8 mouse cellular contexts compared by ENCODE assay signal in genomic region chr2:169360272-169360671, GRCm38 (mm10).
DNase-seq lines count a peak whose midpoint lies in the region; ATAC-seq and TF ChIP-seq lines count a peak whose summit lies in the region.

No protein-coding gene starts in this region.

- TF ChIP-seq CTCF in midbrain, postnatal 0 days (IDR thresholded peaks at IDR 0.05) = peak; percentile 75

- peak; percentile 30 to 57 for DNase-seq in layer of hippocampus, postnatal 10 days (ENCODE audit: low spot score in 2 of 2)
- no peak for DNase-seq in layer of hippocampus, adult 9-10 months (ENCODE audit: low spot score)
- peak; percentile 76 for DNase-seq in embryonic facial prominence, embryonic 14.5 days (ENCODE audit: low spot score)
- DNase-seq in hindbrain, embryonic 14.5 days (ENCODE audit: low spot score) = peak; percentile 48
- DNase-seq in midbrain, postnatal 0 days (ENCODE audit: low spot score) = peak; percentile 74
- DNase-seq in testis, postnatal 14 days (ENCODE audit: low spot score) = peak; percentile 50
- no peak for DNase-seq in layer of hippocampus, postnatal 36 days

- ATAC-seq in embryonic facial prominence, embryonic 14.5 days (ENCODE audit: low read depth) = 0 out of 2 replicates have a peak, but pooled peaks have one; percentile 63
- no peak for ATAC-seq in hindbrain, embryonic 14.5 days (ENCODE audit: low FRiP score)
- ATAC-seq in limb, embryonic 15.5 days (ENCODE audit: insufficient number of reproducible peaks, low FRiP score, low TSS enrichment, low read depth) = no peak
- no peak for ATAC-seq in midbrain, postnatal 0 days (ENCODE audit: low FRiP score)

- no peak overlapping the region for H3K27ac ChIP-seq in embryonic facial prominence, embryonic 14.5 days (replicated peaks; ENCODE audit: low read depth, low read length)
- no peak overlapping the region for H3K27ac ChIP-seq in hindbrain, embryonic 14.5 days
- no peak overlapping the region for H3K27ac ChIP-seq in limb, embryonic 15.5 days
- no peak overlapping the region for H3K27ac ChIP-seq in midbrain, postnatal 0 days (ENCODE audit: low read depth, low read length)

- H3K4me2 ChIP-seq in embryonic facial prominence, embryonic 14.5 days (ENCODE audit: low read depth, low read length) = peak overlapping the region; percentile 42
- H3K4me2 ChIP-seq in hindbrain, embryonic 14.5 days (replicated peaks) = peak overlapping the region; percentile 28
- peak overlapping the region; percentile 37 for H3K4me2 ChIP-seq in limb, embryonic 15.5 days
- H3K4me2 ChIP-seq in midbrain, postnatal 0 days (ENCODE audit: low read depth, low read length, poor library complexity, severe bottlenecking) = peak overlapping the region; percentile 28

- 0 out of 2 replicates have a peak, but pooled peaks cover 4% of the 10 kb centered on the region for H3K9me3 ChIP-seq in embryonic facial prominence, embryonic 14.5 days (ENCODE audit: control insufficient read depth, low read length)
- no peaks in the 10 kb centered on the region for H3K9me3 ChIP-seq in hindbrain, embryonic 14.5 days (ENCODE audit: control insufficient read depth, low read length)
- H3K9me3 ChIP-seq in limb, embryonic 15.5 days = no peaks in the 10 kb centered on the region
- no peaks in the 10 kb centered on the region for H3K9me3 ChIP-seq in midbrain, postnatal 0 days (ENCODE audit: low read length)

- 22% methylated on average over 15 of the region's 15 CpGs for WGBS in embryonic facial prominence, embryonic 14.5 days
- 33% methylated on average over 15 of the region's 15 CpGs for WGBS in hindbrain, embryonic 14.5 days
- 13% methylated on average over 15 of the region's 15 CpGs for WGBS in limb, embryonic 15.5 days
- WGBS in midbrain, postnatal 0 days = 31% methylated on average over 15 of the region's 15 CpGs

- H3K36me3 ChIP-seq in embryonic facial prominence, embryonic 14.5 days (ENCODE audit: control insufficient read depth, insufficient read depth, low read length) = no peaks in the 10 kb centered on the region
- H3K36me3 ChIP-seq in hindbrain, embryonic 14.5 days (replicated peaks; ENCODE audit: control insufficient read depth, insufficient read depth) = no peaks in the 10 kb centered on the region
- no peaks in the 10 kb centered on the region for H3K36me3 ChIP-seq in limb, embryonic 15.5 days
- no peaks in the 10 kb centered on the region for H3K36me3 ChIP-seq in midbrain, postnatal 0 days (ENCODE audit: insufficient read depth, low read length)

- H3K9ac ChIP-seq in embryonic facial prominence, embryonic 14.5 days (ENCODE audit: low read depth, low read length) = no peak overlapping the region
- H3K9ac ChIP-seq in hindbrain, embryonic 14.5 days = no peak overlapping the region
- H3K9ac ChIP-seq in limb, embryonic 15.5 days = no peak overlapping the region
- no peak overlapping the region for H3K9ac ChIP-seq in midbrain, postnatal 0 days (replicated peaks; ENCODE audit: low read length, poor library complexity, severe bottlenecking)

- 0 out of 2 replicates have a peak overlapping the region, but pooled peaks have one; percentile 14 for H3K4me3 ChIP-seq in embryonic facial prominence, embryonic 14.5 days (ENCODE audit: low read depth, low read length)
- H3K4me3 ChIP-seq in hindbrain, embryonic 14.5 days (replicated peaks; ENCODE audit: low read length) = no peak overlapping the region
- peak overlapping the region; percentile 16; the same call in 1 of the 2 replicates for H3K4me3 ChIP-seq in limb, embryonic 15.5 days
- no peak overlapping the region for H3K4me3 ChIP-seq in midbrain, postnatal 0 days (ENCODE audit: low read depth, low read length)

- no peaks in the 10 kb centered on the region for H3K27me3 ChIP-seq in embryonic facial prominence, embryonic 14.5 days (replicated peaks; ENCODE audit: control insufficient read depth, insufficient read depth, low read length)
- H3K27me3 ChIP-seq in hindbrain, embryonic 14.5 days (ENCODE audit: control insufficient read depth, insufficient read depth, low read length) = no peaks in the 10 kb centered on the region
- no peaks in the 10 kb centered on the region for H3K27me3 ChIP-seq in limb, embryonic 15.5 days
- H3K27me3 ChIP-seq in midbrain, postnatal 0 days (ENCODE audit: insufficient read depth, low read length) = no peaks in the 10 kb centered on the region

- peaks cover 7% of the 10 kb centered on the region; the same call in 1 of the 2 replicates for H3K4me1 ChIP-seq in embryonic facial prominence, embryonic 14.5 days (ENCODE audit: control insufficient read depth, insufficient read depth, low read length)
- H3K4me1 ChIP-seq in hindbrain, embryonic 14.5 days (replicated peaks; ENCODE audit: control insufficient read depth, insufficient read depth, low read length) = 0 out of 2 replicates have a peak, but pooled peaks cover 8% of the 10 kb centered on the region
- H3K4me1 ChIP-seq in limb, embryonic 15.5 days = no peaks in the 10 kb centered on the region
- H3K4me1 ChIP-seq in midbrain, postnatal 0 days (ENCODE audit: insufficient read depth, low read length) = no peaks in the 10 kb centered on the region

Comparison
In these comparisons a context has a peak if more than half of its experiments do, and no peak if none do; other contexts are left out.
1. DNase-seq: peak in layer of hippocampus, postnatal 10 days (2 of 2), embryonic facial prominence, embryonic 14.5 days (single experiment), hindbrain, embryonic 14.5 days (single experiment), midbrain, postnatal 0 days (single experiment) and testis, postnatal 14 days (single experiment); none in layer of hippocampus, adult 9-10 months (single experiment) and layer of hippocampus, postnatal 36 days (0 of 2).
2. H3K4me3 ChIP-seq: peak in embryonic facial prominence, embryonic 14.5 days (single experiment) and limb, embryonic 15.5 days (single experiment); none in hindbrain, embryonic 14.5 days (single experiment) and midbrain, postnatal 0 days (single experiment).
3. Peak in every context shown above with its lines, with median percentiles within 50 percentile points of each other: H3K4me2 ChIP-seq.